Mouse (Mus musculus) megakaryocyte, embryonic 14.5 days (primary cell): Measurements from ENCODE around the gene Ppp1r3c. TPM values are rescaled to one million over a fixed set of nuclear protein-coding genes. Genes with fewer than 3 reads are reported as not detected.

Experiments
- H3K27me3 ChIP-seq: replicated peaks from 2 replicates; pipeline ENCODE3; 2012; ENCODE audit warnings: inconsistent platforms
- H3K36me3 ChIP-seq: replicated peaks from 2 replicates; pipeline ENCODE3; 2012; ENCODE audit warnings: low read length, inconsistent platforms, mixed read lengths
- H3K4me1 ChIP-seq: 2 replicates; pipeline ENCODE4 v1.6.1; 2012; ENCODE audit warnings: inconsistent platforms
- H3K4me3 ChIP-seq: replicated peaks from 2 replicates; pipeline ENCODE3; 2012; ENCODE audit warnings: moderate library complexity, mild to moderate bottlenecking, inconsistent platforms
- H3K9me3 ChIP-seq: 2 replicates; pipeline ENCODE4 v1.6.1; 2012; ENCODE audit warnings: inconsistent platforms
- FLI1 ChIP-seq: IDR thresholded peaks from 2 replicates; pipeline ENCODE4 v1.6.1; 2012; ENCODE audit warnings: low read length, inconsistent platforms, mixed read lengths
- GATA1 ChIP-seq: IDR thresholded peaks from 3 replicates; pipeline ENCODE4 v1.6.1; 2012; ENCODE audit warnings: mixed read lengths, low read length, inconsistent platforms, borderline replicate concordance
- polyA plus RNA-seq: library from polyadenylated mRNA; stranded (reverse); fragments of >175 nt; gene quantifications from 2 replicates; pipeline ENCODE4 v1.2.3, GENCODE M21; 2012; ENCODE audit warnings: low replicate concordance; ENCODE audit not compliant: insufficient read depth

Ppp1r3c gene
- polyA plus RNA-seq, result not detected in 2 replicates

DNA sequence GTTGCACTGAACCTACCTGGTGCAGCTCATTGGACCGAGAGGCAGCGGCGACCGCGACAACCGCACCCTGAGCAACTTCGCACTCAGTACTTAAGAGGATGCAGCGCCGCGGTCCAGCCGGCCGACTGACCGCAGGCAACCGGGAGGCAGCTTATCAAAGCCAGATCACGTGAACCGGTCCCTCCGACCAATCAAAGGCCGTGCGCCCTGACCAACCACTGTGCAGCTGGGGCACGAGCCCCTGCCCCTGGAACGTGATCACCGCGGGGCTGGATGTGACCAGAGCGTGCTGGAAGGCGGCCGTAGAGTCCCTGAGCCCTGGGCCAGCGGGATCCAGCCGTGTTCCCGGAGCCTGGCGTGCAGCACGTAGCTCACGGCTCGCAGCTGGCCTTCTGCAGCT lies at the start of gene Ppp1r3c:
TSS of gene Ppp1r3c (minus strand) at position 117 of the 400 bp plus-strand sequence.
- peaks cover 56% of the 10 kb centered on the region for H3K27me3 ChIP-seq
- no peak for TF ChIP-seq GATA1
- TF ChIP-seq FLI1, result no peak

DNA sequence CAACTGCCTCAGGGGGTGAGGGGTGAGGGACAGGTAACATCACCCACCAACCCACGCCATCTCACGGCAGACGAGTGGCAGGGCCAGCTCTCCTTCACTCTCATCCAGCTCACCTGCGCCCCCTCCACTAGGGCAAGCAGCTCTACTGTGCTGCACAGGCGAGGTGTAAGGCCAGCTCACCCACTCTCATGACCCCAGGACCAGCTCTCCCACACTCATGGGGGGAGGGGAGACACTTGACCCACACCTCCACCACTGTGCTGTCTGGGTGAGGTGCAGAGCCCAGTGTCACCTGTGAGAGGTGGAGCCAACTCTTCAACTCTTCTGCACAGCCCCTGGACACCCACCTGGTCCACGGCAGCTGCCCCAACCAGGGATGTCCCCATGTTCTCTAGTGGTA lies 46.7 kb upstream of the Ppp1r3c start:
- Histone ChIP-seq H3K9me3 (no peaks in the 10 kb centered on the region), H3K4me1 (no peaks in the 10 kb centered on the region), H3K36me3 (no peaks in the 10 kb centered on the region), H3K27me3 (peaks cover 7% of the 10 kb centered on the region), H3K4me3 (peak overlapping the region; percentile 31)
- TF ChIP-seq FLI1, result no peak
- TF ChIP-seq GATA1, result no peak

More for the DNA sequence above, at the start of gene Ppp1r3c:
- peaks cover 13% of the 10 kb centered on the region for H3K9me3 ChIP-seq
- H3K4me3 ChIP-seq, result peak within 1 kb of the TSS; percentile 90
- H3K36me3 ChIP-seq, result no peaks in the 10 kb centered on the region
- peaks cover 11% of the 10 kb centered on the region for H3K4me1 ChIP-seq

DNA sequence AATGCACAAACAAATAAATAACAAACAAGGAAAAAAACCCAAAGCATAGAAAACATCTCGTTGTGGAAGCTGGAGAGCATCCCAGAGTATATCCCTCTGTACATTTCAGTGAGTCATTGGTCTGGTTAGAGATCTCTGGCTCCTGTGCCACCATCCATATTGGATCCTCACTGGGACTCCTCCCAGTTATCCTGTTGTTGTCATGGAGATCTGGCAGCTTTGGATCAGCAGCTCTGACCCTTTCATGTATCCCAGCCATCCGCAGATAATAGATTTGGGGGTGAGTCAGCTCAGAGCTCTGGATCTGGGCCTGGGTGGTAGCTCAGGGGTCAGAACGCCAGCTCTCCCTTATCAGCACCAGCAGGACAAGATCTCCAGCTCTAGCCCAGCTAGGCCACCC lies 46.1 kb upstream of the Ppp1r3c start:
- Histone ChIP-seq H3K4me1 (no peaks in the 10 kb centered on the region), H3K9me3 (no peaks in the 10 kb centered on the region), H3K36me3 (no peaks in the 10 kb centered on the region), H3K27me3 (peaks cover 7% of the 10 kb centered on the region), H3K4me3 (no peak overlapping the region)
- TF ChIP-seq FLI1, result no peak
- TF ChIP-seq GATA1, result no peak

DNA sequence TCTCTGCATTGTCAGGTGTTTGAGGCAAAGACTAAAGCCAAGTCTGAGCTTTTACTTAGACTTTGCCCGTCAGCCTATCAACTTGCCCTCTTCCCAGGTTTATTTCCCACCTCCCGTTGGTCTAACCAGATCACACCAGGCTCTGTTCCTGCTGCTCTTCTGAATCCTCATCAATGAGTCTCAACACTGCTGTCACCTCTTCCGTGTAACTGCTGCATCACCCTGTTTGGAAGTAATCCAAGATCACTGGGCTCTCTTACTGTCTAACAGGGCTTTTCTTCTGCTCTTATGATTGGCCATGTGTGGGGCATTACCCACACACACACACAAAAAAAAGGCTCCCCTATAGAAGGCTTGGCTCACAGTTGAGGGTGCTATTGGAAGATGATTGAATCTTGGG lies 45.5 kb upstream of the Ppp1r3c start:
- Histone ChIP-seq H3K27me3 (peaks cover 7% of the 10 kb centered on the region), H3K36me3 (no peaks in the 10 kb centered on the region), H3K9me3 (no peaks in the 10 kb centered on the region), H3K4me3 (no peak overlapping the region), H3K4me1 (no peaks in the 10 kb centered on the region)
- TF ChIP-seq GATA1, result no peak
- TF ChIP-seq FLI1, result no peak

DNA sequence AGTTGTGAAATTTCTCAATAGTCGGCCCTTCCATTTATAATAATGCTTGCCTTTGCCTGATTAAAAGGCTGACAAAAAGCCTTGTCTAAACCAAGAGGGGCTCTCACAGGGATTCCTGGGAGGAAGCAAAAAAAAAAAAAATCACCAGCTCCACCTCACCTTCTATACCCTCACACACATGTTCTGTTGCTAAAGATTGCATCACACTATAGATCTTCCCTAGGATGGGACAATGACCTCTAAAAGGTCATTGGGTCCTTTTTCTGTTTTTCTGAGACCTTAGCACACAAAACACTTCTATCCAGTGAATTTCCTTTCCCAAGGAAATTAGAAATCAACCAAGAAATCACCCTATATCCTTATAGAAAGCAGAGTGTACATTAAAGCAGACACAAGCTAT lies 43.9 kb upstream of the Ppp1r3c start:
- no peak for TF ChIP-seq GATA1
- TF ChIP-seq FLI1, result no peak
- Histone ChIP-seq H3K4me3 (no peak overlapping the region), H3K36me3 (no peaks in the 10 kb centered on the region), H3K27me3 (peaks cover 7% of the 10 kb centered on the region), H3K9me3 (no peaks in the 10 kb centered on the region), H3K4me1 (no peaks in the 10 kb centered on the region)

DNA sequence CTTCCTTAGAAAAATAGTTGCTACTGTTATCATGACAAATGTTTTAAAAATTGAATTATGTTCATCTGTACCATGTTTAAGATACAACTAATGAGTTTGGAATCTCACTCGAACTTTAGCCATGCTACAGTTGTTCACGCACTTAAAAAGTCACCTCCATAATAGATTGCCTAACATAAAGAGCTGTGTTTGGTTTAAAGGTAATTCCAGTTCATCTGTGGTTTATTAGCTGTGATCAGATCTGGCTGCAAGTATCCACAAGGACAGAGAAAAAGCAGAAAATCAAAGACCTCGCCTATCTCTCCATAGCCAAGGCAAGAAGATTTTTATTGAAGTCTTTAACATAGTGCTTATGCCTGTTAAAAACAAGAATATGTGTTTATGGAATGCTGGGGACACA lies 43.3 kb upstream of the Ppp1r3c start:
- H3K9me3 ChIP-seq, result no peaks in the 10 kb centered on the region
- no peaks in the 10 kb centered on the region for H3K4me1 ChIP-seq
- peaks cover 7% of the 10 kb centered on the region for H3K27me3 ChIP-seq
- no peak for TF ChIP-seq GATA1
- H3K36me3 ChIP-seq, result no peaks in the 10 kb centered on the region
- no peak overlapping the region for H3K4me3 ChIP-seq

DNA sequence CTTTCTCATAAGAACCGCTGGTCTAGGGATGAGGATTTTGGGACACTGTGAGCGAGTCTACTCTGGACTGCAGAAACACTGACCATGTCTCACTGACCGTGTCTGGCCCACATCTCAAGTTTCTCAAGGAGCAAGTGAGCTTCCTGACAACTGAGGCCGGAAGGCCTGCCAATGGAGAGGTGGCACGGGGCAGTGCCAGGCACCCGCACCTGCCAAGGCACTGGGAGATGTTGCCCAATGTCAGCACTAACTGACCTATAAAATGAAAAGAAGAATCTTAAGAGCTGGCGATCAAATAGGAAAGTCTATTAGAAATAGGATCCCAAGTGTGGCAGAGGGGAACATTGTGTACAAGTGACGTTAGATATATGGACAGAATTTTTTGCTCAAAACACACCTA lies 39.1 kb upstream of the Ppp1r3c start:
- Histone ChIP-seq H3K36me3 (no peaks in the 10 kb centered on the region), H3K9me3 (peaks cover 7% of the 10 kb centered on the region; the same call in 1 of the 2 replicates), H3K27me3 (peaks cover 4% of the 10 kb centered on the region), H3K4me1 (no peaks in the 10 kb centered on the region), H3K4me3 (no peak overlapping the region)
- TF ChIP-seq FLI1, result no peak
- TF ChIP-seq GATA1, result no peak

DNA sequence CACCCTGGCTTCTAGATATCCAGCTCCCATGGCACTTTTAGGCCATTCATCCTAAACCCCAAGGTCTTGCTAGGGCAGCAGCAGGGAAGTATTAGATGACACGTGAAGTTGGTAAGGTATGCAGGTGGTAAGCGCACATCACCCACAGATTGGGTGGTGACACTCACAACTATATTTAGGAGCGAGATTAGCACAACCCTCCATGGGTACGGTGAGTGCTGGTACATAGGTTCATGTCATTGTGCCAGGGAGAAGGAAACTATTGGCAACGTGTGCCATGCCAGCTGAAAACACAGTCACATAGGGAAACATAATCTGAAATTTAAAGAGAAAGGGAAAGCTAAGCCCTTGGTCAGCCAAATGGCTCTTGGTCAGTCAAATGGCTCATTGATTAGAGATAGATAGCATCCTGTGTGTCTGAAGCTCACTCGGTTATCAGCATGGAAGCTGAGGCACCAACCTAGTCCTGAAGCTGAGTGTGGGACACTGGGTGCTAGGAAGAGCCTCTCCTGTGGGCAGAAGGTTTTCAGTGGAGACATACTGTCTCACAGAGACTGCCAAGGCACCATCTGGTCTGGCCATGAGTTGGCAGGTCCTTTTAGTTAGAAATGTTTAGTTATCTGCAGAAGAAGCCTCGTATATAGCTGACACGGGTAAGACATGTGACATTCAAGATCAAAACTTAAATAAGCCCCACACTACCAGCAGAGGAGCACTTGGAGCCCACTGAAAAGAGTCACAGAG lies 37.4 kb upstream of the Ppp1r3c start:
- Histone ChIP-seq H3K9me3 (peaks cover 7% of the 10 kb centered on the region; the same call in 1 of the 2 replicates), H3K4me3 (no peak overlapping the region), H3K4me1 (no peaks in the 10 kb centered on the region), H3K36me3 (no peaks in the 10 kb centered on the region), H3K27me3 (peaks cover 7% of the 10 kb centered on the region)
- TF ChIP-seq FLI1 (no peak), GATA1 (no peak)

DNA sequence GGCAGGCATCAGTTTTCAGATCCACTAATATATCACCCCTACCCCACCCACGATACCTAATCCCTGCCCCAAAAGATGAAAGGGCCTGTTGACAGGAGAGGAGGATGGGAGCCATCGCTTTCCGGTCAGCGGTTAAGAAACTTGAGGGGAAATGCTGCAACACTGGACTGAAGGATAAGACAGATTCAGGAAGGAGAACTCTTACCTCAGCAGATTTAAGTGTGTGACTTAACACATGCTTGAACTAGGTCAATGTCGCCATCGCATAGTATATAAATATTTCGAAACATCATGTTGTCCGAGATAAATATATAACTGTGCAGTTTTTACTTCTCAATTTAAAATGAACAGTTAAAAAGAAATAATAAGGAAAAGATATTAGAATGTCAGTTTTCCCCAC lies 31.6 kb upstream of the Ppp1r3c start:
- no peaks in the 10 kb centered on the region for H3K9me3 ChIP-seq
- TF ChIP-seq GATA1 (no peak), FLI1 (no peak)
- H3K4me3 ChIP-seq, result no peak overlapping the region

DNA sequence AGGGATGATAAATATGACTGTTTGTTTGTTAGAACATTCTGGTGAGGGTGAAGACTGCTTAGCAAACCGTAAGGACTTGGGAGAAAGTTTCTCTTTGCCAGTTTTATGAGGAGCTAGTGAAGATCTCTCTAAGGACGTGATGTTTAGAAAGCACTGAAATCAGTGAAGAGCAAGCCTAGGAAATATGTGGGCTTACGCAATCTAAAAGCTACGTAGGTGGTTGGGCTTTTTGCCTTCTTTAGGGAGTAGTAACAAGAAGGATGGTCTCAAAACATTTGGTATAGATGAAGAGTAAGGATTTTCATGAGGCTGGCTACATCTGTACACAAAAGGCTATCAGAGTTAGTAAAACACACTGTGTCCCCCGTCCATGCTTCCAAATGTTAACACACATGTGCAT lies 28.0 kb upstream of the Ppp1r3c start:
- no peaks in the 10 kb centered on the region for H3K9me3 ChIP-seq
- TF ChIP-seq GATA1, result no peak
- no peak for TF ChIP-seq FLI1
- H3K4me1 ChIP-seq, result no peaks in the 10 kb centered on the region; the same call in 1 of the 2 replicates
- no peaks in the 10 kb centered on the region for H3K36me3 ChIP-seq
- H3K27me3 ChIP-seq, result peaks cover 18% of the 10 kb centered on the region
- no peak overlapping the region for H3K4me3 ChIP-seq

More for the DNA sequence above, 31.6 kb upstream of the Ppp1r3c start:
- Histone ChIP-seq H3K36me3 (no peaks in the 10 kb centered on the region), H3K27me3 (peaks cover 12% of the 10 kb centered on the region), H3K4me1 (no peaks in the 10 kb centered on the region; the same call in 1 of the 2 replicates)
